Mouse (Mus musculus): Measurements from ENCODE around the gene Ndufaf8. TPM values are rescaled to one million over a fixed set of nuclear protein-coding genes. Genes with fewer than 3 reads are reported as not detected.
A peak's percentile ranks its signal among the peaks of the same experiment; 100 is the strongest.

Gene Ndufaf8
- polyA plus RNA-seq (2012; rRNA removed) = 47.0 and 59.4 TPM in 2 replicates

DNA sequence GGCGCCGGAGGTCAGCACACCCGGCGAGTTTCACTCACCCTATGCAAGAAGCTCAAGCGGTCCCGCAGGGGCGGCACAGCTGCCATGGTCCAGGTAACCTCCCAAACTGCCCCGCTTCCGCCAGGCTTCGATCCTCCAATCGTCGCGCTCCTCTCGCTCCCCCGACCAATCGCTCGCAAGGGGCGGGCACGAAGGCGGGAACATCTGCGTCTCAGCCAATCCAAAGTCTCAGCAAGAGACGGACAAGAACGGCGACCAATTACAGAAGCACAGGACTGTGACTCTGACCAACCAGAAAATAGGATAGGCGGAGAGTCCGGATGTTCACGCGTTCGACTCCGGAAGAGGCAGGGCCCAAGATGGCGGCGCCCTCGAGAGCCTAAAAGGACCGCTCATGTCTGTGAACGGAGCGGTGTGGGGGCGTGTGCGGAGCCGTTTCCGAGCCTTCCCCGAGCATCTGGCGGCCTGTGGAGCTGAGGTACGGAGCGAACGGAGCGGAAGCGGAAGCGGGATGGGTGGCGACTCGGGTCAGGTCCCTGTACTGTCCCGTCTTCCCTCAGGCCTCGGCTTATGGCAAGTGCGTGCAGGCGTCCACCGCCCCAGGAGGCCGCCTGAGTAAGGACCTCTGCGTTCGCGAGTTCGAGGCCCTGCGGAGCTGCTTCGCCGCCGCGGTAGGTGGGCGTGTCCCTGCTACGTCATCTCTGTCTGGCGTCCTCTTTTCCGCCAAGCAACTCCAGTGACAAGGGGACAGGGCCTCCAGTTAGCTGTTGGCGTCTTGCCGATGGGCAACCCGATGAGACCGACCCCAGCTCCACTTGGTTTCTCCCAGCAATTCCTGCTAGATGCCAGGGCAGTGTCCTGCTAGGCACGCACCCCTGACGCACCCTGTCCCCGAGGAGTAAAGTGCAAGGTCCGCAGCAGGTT lies at the start of gene Ndufaf8, which contains the start of gene Tepsin:
Gene Ndufaf8 (plus strand): TSS at position 341 of the 924 bp plus-strand sequence.
Gene Tepsin (minus strand): TSS at position 144 of the 924 bp plus-strand sequence.
- TF ChIP-seq CTCF (IDR thresholded peaks at IDR 0.05; ENCODE audit: control insufficient read depth, insufficient read depth, insufficient replicate concordance, low read depth, low read length) (no peak), POLR2A (IDR thresholded peaks at IDR 0.05; ENCODE audit: control insufficient read depth, low read depth, low read length) (peak; percentile 80)
- Histone ChIP-seq H3K27me3 (ENCODE audit: control insufficient read depth, insufficient read depth, low read length) (no peaks in the 10 kb centered on the region), H3K4me1 (ENCODE audit: control insufficient read depth, insufficient read depth, low read length) (peaks cover 9% of the 10 kb centered on the region), H3K27ac (ENCODE audit: control insufficient read depth, insufficient read depth, low read depth, low read length) (peak within 1 kb of the TSS; percentile 98), H3K36me3 (ENCODE audit: control insufficient read depth, insufficient read depth, low read length) (no peaks in the 10 kb centered on the region), H3K4me3 (ENCODE audit: control insufficient read depth, low read depth, low read length) (peak within 1 kb of the TSS; percentile 98)

DNA sequence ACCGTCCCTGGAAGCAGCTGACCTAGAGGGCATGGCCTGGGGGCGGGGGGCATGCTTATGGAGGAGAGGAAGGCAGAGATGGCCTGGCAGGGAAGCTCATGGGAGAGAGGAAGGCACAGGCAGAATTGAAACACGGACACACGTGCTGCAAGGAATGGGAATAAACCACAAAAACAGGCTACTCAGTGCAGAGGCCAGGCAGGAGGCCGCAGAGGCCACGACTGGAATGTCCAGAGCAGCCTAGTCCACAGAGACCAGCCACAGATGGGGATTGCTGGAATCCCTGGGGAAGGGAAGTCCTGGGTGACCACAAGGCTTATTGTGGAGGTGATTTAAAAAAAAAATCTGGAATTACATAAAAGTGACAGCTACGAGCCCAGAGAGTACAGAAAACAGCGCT lies 49.7 kb upstream of the Ndufaf8 start:
- Histone ChIP-seq H3K4me1 (ENCODE audit: control insufficient read depth, insufficient read depth, low read length) (peaks cover 7% of the 10 kb centered on the region), H3K36me3 (ENCODE audit: control insufficient read depth, insufficient read depth, low read length) (no peaks in the 10 kb centered on the region), H3K27ac (ENCODE audit: control insufficient read depth, insufficient read depth, low read depth, low read length) (no peak overlapping the region), H3K4me3 (ENCODE audit: control insufficient read depth, low read depth, low read length) (no peak overlapping the region), H3K27me3 (ENCODE audit: control insufficient read depth, insufficient read depth, low read length) (peaks cover 3% of the 10 kb centered on the region; the same call in 1 of the 2 replicates)
- TF ChIP-seq POLR2A (IDR thresholded peaks at IDR 0.05; ENCODE audit: control insufficient read depth, low read depth, low read length) (no peak), CTCF (IDR thresholded peaks at IDR 0.05; ENCODE audit: control insufficient read depth, insufficient read depth, insufficient replicate concordance, low read depth, low read length) (no peak)

DNA sequence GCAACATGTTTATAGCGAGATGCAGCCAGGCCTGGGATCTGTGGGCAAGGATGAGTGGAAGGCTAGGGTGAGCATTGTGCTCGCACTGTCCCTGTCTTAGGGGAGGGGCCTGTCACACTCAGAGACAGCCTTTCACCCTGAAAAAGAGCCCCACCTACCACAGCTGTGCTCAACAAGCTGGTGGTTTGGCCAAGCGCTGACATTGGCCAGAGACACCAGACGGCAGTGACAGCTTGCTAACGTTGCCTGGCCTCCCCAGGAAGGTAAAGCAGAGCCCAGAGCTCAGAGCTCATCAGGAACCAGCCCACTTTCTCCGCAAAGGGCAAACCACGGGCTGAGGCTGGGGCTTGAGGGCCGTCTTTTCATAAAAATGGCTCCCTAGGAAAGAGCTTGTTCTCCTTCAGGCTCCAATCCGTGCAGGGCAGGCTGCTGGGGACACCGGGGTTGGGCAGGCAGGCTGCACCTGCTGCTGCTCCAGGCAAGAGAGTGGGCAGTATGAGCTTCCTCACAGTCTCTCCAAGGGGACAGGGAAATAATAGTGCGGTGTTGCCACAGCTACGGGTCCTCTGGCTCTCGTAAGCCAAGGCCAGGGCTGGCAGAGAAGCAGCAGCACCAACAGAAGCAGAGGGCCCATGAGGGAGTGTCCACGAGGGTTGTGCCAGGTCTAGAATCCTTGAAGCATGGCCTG lies 47.5 kb upstream of the Ndufaf8 start:
- Histone ChIP-seq H3K4me1 (ENCODE audit: control insufficient read depth, insufficient read depth, low read length) (peaks cover 7% of the 10 kb centered on the region), H3K27ac (ENCODE audit: control insufficient read depth, insufficient read depth, low read depth, low read length) (no peak overlapping the region), H3K27me3 (ENCODE audit: control insufficient read depth, insufficient read depth, low read length) (peaks cover 2% of the 10 kb centered on the region; the same call in 1 of the 2 replicates), H3K36me3 (ENCODE audit: control insufficient read depth, insufficient read depth, low read length) (no peaks in the 10 kb centered on the region), H3K4me3 (ENCODE audit: control insufficient read depth, low read depth, low read length) (no peak overlapping the region)
- TF ChIP-seq POLR2A (IDR thresholded peaks at IDR 0.05; ENCODE audit: control insufficient read depth, low read depth, low read length) = no peak
- TF ChIP-seq CTCF (IDR thresholded peaks at IDR 0.05; ENCODE audit: control insufficient read depth, insufficient read depth, insufficient replicate concordance, low read depth, low read length) = no peak

DNA sequence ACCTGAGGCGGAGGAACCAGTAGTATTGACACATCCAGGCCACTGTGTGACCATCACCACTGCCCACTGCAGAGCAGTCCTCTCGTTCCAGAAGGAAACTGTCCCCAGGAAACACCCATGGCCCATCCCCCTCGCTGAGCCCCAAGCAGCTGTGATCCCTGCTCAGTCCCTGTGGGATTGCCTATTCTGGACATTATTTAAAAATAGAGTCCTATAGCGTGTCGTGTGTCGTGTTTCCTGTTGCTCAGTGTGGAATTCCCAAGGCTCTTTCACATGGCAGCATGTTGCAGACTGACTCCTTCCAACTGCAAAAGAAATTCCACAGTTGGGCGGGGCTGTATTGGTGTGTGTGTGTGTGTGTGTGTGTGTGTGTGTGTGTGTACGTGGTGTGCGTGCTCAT lies 46.5 kb upstream of the Ndufaf8 start:
- Histone ChIP-seq H3K4me3 (ENCODE audit: control insufficient read depth, low read depth, low read length) (no peak overlapping the region), H3K4me1 (ENCODE audit: control insufficient read depth, insufficient read depth, low read length) (peaks cover 3% of the 10 kb centered on the region; the same call in 1 of the 2 replicates), H3K27me3 (ENCODE audit: control insufficient read depth, insufficient read depth, low read length) (no peaks in the 10 kb centered on the region), H3K27ac (ENCODE audit: control insufficient read depth, insufficient read depth, low read depth, low read length) (no peak overlapping the region), H3K36me3 (ENCODE audit: control insufficient read depth, insufficient read depth, low read length) (no peaks in the 10 kb centered on the region)
- TF ChIP-seq POLR2A (IDR thresholded peaks at IDR 0.05; ENCODE audit: control insufficient read depth, low read depth, low read length) (no peak), CTCF (IDR thresholded peaks at IDR 0.05; ENCODE audit: control insufficient read depth, insufficient read depth, insufficient replicate concordance, low read depth, low read length) (no peak)

DNA sequence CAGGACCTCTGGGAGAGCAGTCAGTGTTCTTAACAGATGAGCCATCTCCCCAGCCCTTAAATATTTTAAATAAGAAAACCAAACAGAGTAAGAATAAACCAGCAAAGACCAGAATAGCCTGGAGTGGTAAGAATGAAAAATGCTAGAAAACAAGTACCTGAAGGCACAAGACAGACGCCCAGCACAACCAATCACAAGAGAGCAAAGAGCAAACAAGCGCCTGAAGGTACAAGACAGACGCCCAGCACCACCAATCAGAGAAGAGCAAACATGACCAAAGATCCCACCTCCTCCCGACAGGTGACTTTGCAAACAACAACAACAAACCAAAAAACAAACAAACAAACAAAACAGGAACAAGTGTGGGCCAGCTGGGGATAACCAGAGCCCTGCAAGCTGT lies 44.9 kb upstream of the Ndufaf8 start:
- Histone ChIP-seq H3K27me3 (ENCODE audit: control insufficient read depth, insufficient read depth, low read length) (no peaks in the 10 kb centered on the region), H3K27ac (ENCODE audit: control insufficient read depth, insufficient read depth, low read depth, low read length) (no peak overlapping the region), H3K4me1 (ENCODE audit: control insufficient read depth, insufficient read depth, low read length) (peaks cover 3% of the 10 kb centered on the region; the same call in 1 of the 2 replicates), H3K4me3 (ENCODE audit: control insufficient read depth, low read depth, low read length) (no peak overlapping the region), H3K36me3 (ENCODE audit: control insufficient read depth, insufficient read depth, low read length) (no peaks in the 10 kb centered on the region)
- no peak for TF ChIP-seq CTCF (IDR thresholded peaks at IDR 0.05; ENCODE audit: control insufficient read depth, insufficient read depth, insufficient replicate concordance, low read depth, low read length)
- no peak for TF ChIP-seq POLR2A (IDR thresholded peaks at IDR 0.05; ENCODE audit: control insufficient read depth, low read depth, low read length)

DNA sequence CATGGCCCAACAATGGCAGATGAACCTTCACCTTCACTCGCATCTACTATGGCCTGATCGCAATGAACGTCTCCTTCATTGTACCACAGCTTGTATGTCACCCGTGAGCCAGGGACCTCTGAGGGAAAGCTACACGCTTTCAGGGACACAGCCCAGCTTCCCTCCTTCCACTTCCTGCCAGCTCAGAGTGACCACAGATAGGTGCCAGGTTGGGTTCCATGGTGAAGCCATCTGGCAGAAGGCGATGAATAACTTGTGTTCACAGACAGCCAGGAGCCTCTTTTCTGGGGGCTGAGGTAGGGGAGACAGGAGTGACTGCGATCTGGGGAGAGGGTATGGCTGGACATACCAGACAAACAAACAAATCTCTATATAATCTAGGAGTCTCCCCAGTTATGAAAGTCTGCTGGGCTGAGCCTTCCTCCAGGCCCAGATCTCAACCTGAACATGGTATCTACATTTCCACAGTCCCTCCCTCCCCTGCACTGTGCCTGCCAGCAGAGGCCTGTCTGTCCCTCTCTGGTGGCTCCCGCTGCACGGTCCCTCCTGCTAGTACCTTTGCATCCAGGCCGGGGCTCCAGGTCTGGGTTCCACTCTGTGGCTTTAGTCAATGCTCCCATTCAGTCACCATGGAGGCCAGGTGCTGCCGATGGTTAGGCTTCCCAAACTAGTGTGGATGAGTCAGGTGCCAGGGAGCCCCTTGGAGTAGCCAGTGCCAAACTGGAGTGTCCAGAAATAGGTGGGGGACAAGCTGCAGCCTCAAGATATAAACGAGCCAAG lies 42.6 kb upstream of the Ndufaf8 start:
- TF ChIP-seq POLR2A (IDR thresholded peaks at IDR 0.05; ENCODE audit: control insufficient read depth, low read depth, low read length) = no peak
- Histone ChIP-seq H3K27ac (ENCODE audit: control insufficient read depth, insufficient read depth, low read depth, low read length) (no peak overlapping the region), H3K27me3 (ENCODE audit: control insufficient read depth, insufficient read depth, low read length) (no peaks in the 10 kb centered on the region), H3K36me3 (ENCODE audit: control insufficient read depth, insufficient read depth, low read length) (no peaks in the 10 kb centered on the region), H3K4me1 (ENCODE audit: control insufficient read depth, insufficient read depth, low read length) (peaks cover 3% of the 10 kb centered on the region; the same call in 1 of the 2 replicates), H3K4me3 (ENCODE audit: control insufficient read depth, low read depth, low read length) (no peak overlapping the region)

Measured in testis, adult 2 months (tissue).